Mouse (Mus musculus) bone marrow, adult 2 months (tissue): Measurements from ENCODE around the gene Pxn.

Experiments used
- CTCF ChIP-seq: fragments of 200-500 bp; IDR thresholded peaks from 2 replicates; pipeline ENCODE4 v1.5.1; 2011; ENCODE audit warnings: low read length, control low read depth; ENCODE audit not compliant: control insufficient read depth, insufficient read depth
- POLR2A ChIP-seq: fragments of 200-500 bp; IDR thresholded peaks from 2 replicates; pipeline ENCODE4 v1.6.1; 2011; ENCODE audit warnings: low read depth, mild to moderate bottlenecking, control low read depth, low read length, borderline replicate concordance; ENCODE audit not compliant: control insufficient read depth

GRCm38 (mm10) chr5:115586780-115587179, 80.3 kb downstream of the Pxn start:
- no peak for TF ChIP-seq CTCF
- no peak for TF ChIP-seq POLR2A
